Mouse (Mus musculus) liver, embryonic 13.5 days (tissue): Measurements from ENCODE around the gene Slc7a6. TPM values are rescaled to one million over a fixed set of nuclear protein-coding genes. Genes with fewer than 3 reads are reported as not detected.
"Not testable (repeated sequence)": the region's sequence is repeated elsewhere in the genome, so short reads cannot be mapped to it uniquely, and the experiment has no call there.

Experiments used
- ATAC-seq: fragments of 200-750 bp; cut with Nextera tagmentation; 2 replicates; pipeline ENCODE4 v1.8.0; 2017; ENCODE audit warnings: low read depth, mild to moderate bottlenecking, moderate number of reproducible peaks, moderate library complexity
- DNase-seq: peaks from one replicate; pipeline ENCODE4 v3.0.0; 2022
- H3K27ac ChIP-seq: fragments of 300-500 bp; sonication (generic); 2 replicates; pipeline ENCODE4 v1.5.1; 2015; ENCODE audit warnings: moderate library complexity, mild to moderate bottlenecking, inconsistent platforms
- H3K27me3 ChIP-seq: fragments of 300-500 bp; sonication (generic); 2 replicates; pipeline ENCODE4 v1.6.1; 2015; ENCODE audit warnings: mild to moderate bottlenecking, inconsistent platforms
- H3K36me3 ChIP-seq: fragments of 300-500 bp; sonication (generic); 2 replicates; pipeline ENCODE4 v1.6.1; 2015; ENCODE audit warnings: mild to moderate bottlenecking, inconsistent platforms
- H3K4me1 ChIP-seq: fragments of 300-500 bp; sonication (generic); replicated peaks from 2 replicates; pipeline ENCODE4 v1.6.1; 2015; ENCODE audit warnings: inconsistent platforms
- H3K4me2 ChIP-seq: fragments of 300-500 bp; sonication (generic); 2 replicates; pipeline ENCODE4 v1.6.1; 2015; ENCODE audit warnings: inconsistent platforms, mild to moderate bottlenecking, moderate library complexity
- H3K4me3 ChIP-seq: fragments of 300-500 bp; sonication (generic); replicated peaks from 2 replicates; pipeline ENCODE4 v1.5.1; 2015; ENCODE audit warnings: mild to moderate bottlenecking, inconsistent platforms
- H3K9ac ChIP-seq: fragments of 300-500 bp; sonication (generic); 2 replicates; pipeline ENCODE4 v1.6.1; 2015; ENCODE audit warnings: mild to moderate bottlenecking, inconsistent platforms
- H3K9me3 ChIP-seq: fragments of 300-500 bp; sonication (generic); replicated peaks from 2 replicates; pipeline ENCODE4 v1.6.1; 2016; ENCODE audit warnings: inconsistent platforms
- WGBS: fragments of 180-500 bp; shearing (Covaris S2); methylation state at CpG from one replicate; pipeline ENCODE4 v1.1.7; 2015; ENCODE audit not compliant: insufficient replicate concordance; 5-methylcytosine and 5-hydroxymethylcytosine counted together
- polyA plus RNA-seq: library from polyadenylated mRNA; unstranded; fragments of >200 nt; fragmentation: Nextera tagmentation; extraction: Ambion mirVana; gene quantifications from 2 replicates; pipeline ENCODE4 v1.2.1, GENCODE M21; 2015

Gene Slc7a6
- polyA plus RNA-seq, 1 experiment from 2014 or later: 10.5 TPM

DNA sequence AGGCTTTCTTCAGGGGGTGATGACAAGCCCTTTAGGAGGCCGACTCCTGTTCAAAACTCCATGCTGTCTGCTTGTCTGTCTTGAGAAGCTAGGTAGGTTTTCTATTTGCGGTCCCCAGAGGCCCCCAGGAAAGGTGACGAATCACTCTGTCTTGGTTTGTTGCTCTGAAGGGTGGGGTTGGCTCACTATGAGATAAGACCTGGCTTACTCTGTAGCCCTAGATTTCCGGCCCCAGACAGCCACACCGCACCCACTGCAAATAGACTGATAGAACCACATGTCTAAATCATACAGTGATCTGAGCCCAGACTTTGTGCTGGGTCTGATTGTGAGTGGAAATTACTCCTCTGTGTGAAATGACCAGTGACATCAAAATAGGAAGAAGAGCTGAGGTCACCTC lies 23.0 kb downstream of the Slc7a6 start:
- peak; percentile 50 for DNase-seq
- peaks cover 27% of the 10 kb centered on the region for H3K36me3 ChIP-seq

DNA sequence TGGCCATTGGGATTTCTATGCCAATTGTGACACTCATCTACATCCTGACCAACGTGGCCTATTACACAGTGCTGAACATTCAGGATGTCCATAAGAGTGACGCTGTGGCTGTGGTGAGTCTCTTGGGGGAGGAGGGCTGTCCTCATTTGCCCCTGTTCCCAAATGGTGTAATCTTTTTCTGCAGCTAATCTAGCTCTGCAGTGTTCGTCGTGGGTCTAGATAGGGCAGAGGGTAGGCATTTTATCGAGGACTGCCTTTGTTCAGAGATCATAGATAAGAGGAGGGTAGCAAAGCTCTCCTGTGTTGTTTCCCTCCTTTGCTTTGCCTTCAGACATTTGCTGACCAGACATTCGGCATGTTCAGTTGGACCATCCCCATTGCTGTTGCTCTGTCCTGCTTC lies 24.5 kb downstream of the Slc7a6 start:
- peaks cover 31% of the 10 kb centered on the region for H3K36me3 ChIP-seq
- peaks cover 21% of the 10 kb centered on the region for H3K4me1 ChIP-seq
- H3K9ac ChIP-seq: no peak overlapping the region
- H3K4me2 ChIP-seq: no peak overlapping the region
- DNase-seq (no peak), ATAC-seq (no peak)
- no peak overlapping the region for H3K27ac ChIP-seq
- 36% methylated on average over 6 of the region's 6 CpGs for WGBS
- no peak overlapping the region for H3K4me3 ChIP-seq
- H3K27me3 ChIP-seq: 0 out of 2 replicates have a peak, but pooled peaks cover 4% of the 10 kb centered on the region
- H3K9me3 ChIP-seq: no peaks in the 10 kb centered on the region

More for the DNA sequence above, 23.0 kb downstream of the Slc7a6 start:
- no peak overlapping the region for H3K4me2 ChIP-seq
- no peak overlapping the region for H3K9ac ChIP-seq
- H3K9me3 ChIP-seq: no peaks in the 10 kb centered on the region
- WGBS: 16% methylated on average over 5 of the region's 5 CpGs
- H3K27me3 ChIP-seq: 0 out of 2 replicates have a peak, but pooled peaks cover 4% of the 10 kb centered on the region
- no peak overlapping the region for H3K27ac ChIP-seq
- H3K4me3 ChIP-seq: no peak overlapping the region
- H3K4me1 ChIP-seq: peaks cover 29% of the 10 kb centered on the region
- ATAC-seq: peak; percentile 83

DNA sequence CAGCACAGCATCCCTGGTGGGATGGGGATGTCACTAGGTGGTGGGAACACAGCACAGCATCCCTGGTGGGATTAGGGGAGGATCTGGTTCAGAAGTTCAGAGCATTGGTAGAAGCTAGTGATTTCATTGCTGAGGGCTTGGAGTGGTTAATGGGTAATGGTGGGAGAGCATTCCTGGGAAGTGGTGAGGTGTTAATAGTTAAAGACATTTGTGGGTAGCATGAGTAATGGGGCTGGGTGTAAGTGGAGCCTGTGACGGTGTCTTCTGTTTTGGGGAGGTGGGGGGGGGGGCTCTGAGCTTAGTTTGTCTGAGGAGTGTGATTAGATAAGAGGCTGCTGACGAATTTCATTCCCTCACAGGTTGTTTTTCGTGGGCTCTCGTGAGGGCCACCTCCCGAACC lies 25.4 kb downstream of the Slc7a6 start:
- Histone ChIP-seq H3K9ac (no peak overlapping the region), H3K4me1 (peaks cover 15% of the 10 kb centered on the region), H3K9me3 (no peaks in the 10 kb centered on the region), H3K4me2 (no peak overlapping the region), H3K27ac (no peak overlapping the region), H3K27me3 (0 out of 2 replicates have a peak, but pooled peaks cover 4% of the 10 kb centered on the region), H3K36me3 (peaks cover 36% of the 10 kb centered on the region), H3K4me3 (no peak overlapping the region)
- DNase-seq (no peak), ATAC-seq (no peak)
- WGBS: 58% methylated on average over 5 of the region's 5 CpGs

DNA sequence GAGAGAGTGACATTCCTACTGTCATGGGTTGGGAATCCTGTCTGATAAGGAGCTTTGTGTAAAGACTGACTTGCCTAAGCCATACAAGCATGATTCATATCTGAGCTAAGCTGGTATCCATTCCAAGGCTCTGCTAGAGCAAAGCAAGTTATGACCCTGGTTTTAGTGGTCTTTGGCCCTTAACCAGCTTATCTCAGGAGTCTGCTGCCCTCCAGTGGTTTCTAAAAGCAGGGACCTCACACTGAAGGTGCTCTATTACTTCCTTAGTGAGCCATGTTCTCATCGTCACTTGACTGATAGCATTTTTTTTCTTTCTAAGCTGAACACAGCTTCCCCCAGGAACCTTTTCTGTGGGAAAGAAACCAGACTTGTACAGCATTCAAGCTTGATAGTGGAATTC lies 30.1 kb downstream of the Slc7a6 start:
- DNase-seq (no peak), ATAC-seq (no peak)
- H3K27me3 ChIP-seq: no peaks in the 10 kb centered on the region
- WGBS: 11% methylated on average over 1 of the region's 1 CpGs
- no peak overlapping the region for H3K27ac ChIP-seq
- peaks cover 75% of the 10 kb centered on the region for H3K36me3 ChIP-seq
- H3K9me3 ChIP-seq: no peaks in the 10 kb centered on the region
- no peak overlapping the region for H3K4me3 ChIP-seq
- H3K9ac ChIP-seq: no peak overlapping the region
- H3K4me2 ChIP-seq: no peak overlapping the region
- H3K4me1 ChIP-seq: no peaks in the 10 kb centered on the region

DNA sequence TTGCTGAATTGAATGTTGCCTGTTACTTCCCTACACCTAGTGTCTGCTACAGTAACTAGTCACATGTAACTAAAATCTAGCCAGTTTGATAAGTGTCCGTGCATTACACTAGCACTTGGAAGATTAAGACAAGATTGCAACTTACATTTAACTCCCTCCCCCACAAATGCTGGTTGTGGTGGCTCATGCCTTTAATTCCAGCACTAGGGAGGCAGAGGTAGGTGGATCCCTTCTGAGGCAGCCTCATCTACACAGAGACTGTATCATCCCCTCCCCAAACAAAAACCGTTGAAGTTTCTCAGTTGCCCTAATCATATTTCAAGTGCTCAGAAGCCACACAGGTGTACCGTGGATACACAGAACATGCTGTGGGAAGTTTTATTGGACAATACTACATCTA lies 30.9 kb downstream of the Slc7a6 start:
- not testable (repeated sequence) for ATAC-seq, H3K9me3 ChIP-seq, H3K27ac ChIP-seq, H3K4me3 ChIP-seq, DNase-seq, H3K4me2 ChIP-seq, H3K9ac ChIP-seq, H3K4me1 ChIP-seq, H3K27me3 ChIP-seq
- peaks cover 82% of the 10 kb centered on the region for H3K36me3 ChIP-seq
- 75% methylated on average over 3 of the region's 3 CpGs for WGBS

DNA sequence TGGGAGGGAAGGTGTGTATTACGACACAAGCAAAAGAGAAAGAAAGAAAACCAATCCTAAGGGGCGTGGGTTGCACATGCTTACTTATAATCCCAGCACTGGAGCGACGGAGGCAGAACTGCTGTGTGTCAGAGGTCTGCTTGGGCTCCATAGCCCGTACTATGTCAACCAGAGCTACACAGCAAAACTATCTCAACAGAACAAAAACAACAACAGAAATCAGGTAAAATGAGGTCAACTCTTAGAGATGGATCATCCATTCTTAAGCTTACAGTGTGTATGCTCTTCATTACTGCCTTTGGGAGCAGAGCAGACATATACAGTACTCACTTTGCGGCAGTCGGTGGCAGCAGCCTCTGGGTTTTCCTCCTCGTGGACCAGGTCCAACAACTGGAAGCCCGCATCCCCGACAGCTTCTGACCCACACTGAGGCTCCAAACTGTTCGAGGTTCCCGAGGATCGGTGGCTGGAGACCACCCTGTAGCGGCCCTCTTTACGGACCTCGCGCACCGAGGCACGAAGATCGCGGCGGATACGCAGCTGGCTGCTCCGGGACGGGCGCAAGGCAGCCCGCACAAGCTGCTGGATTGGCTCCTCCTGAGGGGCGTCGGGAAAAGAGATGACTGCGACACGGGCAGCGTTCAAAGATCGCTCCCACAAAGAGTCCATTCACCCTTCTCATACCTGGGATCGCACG lies 41.5 kb downstream of the Slc7a6 start:
- Histone ChIP-seq H3K36me3 (peaks cover 47% of the 10 kb centered on the region), H3K9ac (peak overlapping the region; percentile 93), H3K4me3 (peak overlapping the region; percentile 91), H3K4me2 (peak overlapping the region; percentile 89), H3K4me1 (peaks cover 34% of the 10 kb centered on the region), H3K27ac (peak overlapping the region; percentile 92), H3K9me3 (no peaks in the 10 kb centered on the region), H3K27me3 (no peaks in the 10 kb centered on the region)
- DNase-seq (peak; percentile 18), ATAC-seq (peak; percentile 60)
- WGBS: under 1% methylated on average over 35 of the region's 35 CpGs

DNA sequence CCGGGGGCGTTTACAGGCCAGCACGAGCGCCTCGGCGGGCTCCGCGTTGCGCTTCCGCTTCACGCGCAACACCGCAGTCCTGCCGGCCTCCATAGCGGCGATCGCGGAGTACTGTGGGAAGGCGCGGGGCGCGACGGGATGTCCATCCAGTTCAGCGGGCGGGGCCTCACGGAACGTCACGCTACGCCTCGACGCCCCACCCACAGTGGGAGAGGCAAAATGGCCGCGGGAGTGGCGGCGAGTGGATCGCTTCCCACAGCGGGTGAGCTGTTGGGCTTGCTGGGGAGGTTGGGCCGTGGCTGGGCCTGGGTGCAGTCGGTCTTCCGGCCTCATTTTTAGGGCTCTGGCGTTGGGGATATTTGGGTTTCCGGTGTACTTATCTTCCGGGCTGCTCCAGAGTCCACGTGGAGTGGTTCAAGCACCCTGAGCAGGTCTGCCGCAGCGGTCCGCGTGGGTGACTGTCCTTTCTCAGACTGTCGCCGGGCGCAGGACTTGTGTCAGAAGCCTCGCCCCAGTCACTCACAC lies 42.2 kb downstream of the Slc7a6 start, which contains the start of the genes Slc7a6os and Prmt7:
Gene Slc7a6os, minus strand, starts transcription at position 115 of the 525 bp plus-strand sequence.
Gene Prmt7, plus strand, starts transcription at position 116 of the 525 bp plus-strand sequence.
- no peaks in the 10 kb centered on the region for H3K9me3 ChIP-seq
- H3K4me1 ChIP-seq: peaks cover 34% of the 10 kb centered on the region
- ATAC-seq (peak; percentile 97), DNase-seq (peak; percentile 92)
- 0% methylated on average over 52 of the region's 52 CpGs for WGBS
- H3K4me2 ChIP-seq: peak within 1 kb of the TSS; percentile 89
- peaks cover 46% of the 10 kb centered on the region for H3K36me3 ChIP-seq
- peak within 1 kb of the TSS; percentile 93 for H3K9ac ChIP-seq
- peak within 1 kb of the TSS; percentile 92 for H3K27ac ChIP-seq
- H3K27me3 ChIP-seq: no peaks in the 10 kb centered on the region
- H3K4me3 ChIP-seq: peak within 1 kb of the TSS; percentile 91

DNA sequence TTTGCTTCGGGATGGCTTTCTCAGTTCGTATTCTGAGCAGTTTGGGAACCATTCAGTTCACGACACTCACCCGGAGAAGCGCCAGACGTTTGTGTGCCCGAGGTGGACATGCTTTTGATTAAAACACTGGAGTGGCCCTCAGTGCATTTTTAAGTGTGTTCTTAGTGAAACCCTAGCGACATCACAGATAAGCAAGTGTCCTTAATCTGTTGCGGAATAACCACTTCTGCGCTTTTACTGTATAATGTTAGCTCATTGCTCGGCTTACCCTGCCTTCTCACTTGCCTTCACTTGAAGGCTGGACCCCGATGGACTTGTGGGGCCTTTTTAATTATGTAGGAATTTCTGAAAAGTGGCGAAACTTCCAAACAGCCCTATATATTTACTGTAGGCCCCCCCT lies 42.8 kb downstream of the Slc7a6 start:
- Histone ChIP-seq H3K4me3 (peak overlapping the region; percentile 91), H3K36me3 (peaks cover 49% of the 10 kb centered on the region), H3K4me2 (peak overlapping the region; percentile 89), H3K4me1 (peaks cover 34% of the 10 kb centered on the region), H3K27me3 (no peaks in the 10 kb centered on the region), H3K9ac (peak overlapping the region; percentile 93), H3K9me3 (no peaks in the 10 kb centered on the region), H3K27ac (peak overlapping the region; percentile 92)
- DNase-seq: no peak
- no peak for ATAC-seq
- WGBS: 1% methylated on average over 13 of the region's 13 CpGs

DNA sequence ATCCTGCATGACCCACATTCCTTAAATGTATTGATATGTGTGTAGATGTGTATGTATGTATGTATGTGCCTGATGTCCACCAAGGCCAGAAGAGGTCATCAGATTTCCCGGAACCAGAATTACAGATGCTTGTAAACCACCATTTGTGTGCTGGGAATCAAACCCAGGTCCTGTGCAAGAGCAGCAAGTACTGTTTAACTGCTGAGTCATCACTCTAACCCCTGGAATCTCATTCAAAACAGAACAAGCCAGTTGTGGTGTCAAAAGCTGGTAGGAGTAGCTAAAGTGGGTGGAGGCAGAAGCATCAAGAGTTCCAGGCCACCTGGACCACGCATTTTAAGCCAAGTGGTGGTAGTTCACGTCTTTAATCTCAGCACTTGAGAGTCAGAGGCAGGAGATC lies 45.3 kb downstream of the Slc7a6 start:
- Histone ChIP-seq H3K9me3 (no peaks in the 10 kb centered on the region), H3K4me3 (no peak overlapping the region), H3K9ac (no peak overlapping the region), H3K36me3 (peaks cover 56% of the 10 kb centered on the region), H3K4me2 (no peak overlapping the region), H3K4me1 (peaks cover 27% of the 10 kb centered on the region), H3K27me3 (no peaks in the 10 kb centered on the region), H3K27ac (no peak overlapping the region)
- ATAC-seq (no peak), DNase-seq (no peak)
- WGBS: 82% methylated on average over 3 of the region's 3 CpGs

DNA sequence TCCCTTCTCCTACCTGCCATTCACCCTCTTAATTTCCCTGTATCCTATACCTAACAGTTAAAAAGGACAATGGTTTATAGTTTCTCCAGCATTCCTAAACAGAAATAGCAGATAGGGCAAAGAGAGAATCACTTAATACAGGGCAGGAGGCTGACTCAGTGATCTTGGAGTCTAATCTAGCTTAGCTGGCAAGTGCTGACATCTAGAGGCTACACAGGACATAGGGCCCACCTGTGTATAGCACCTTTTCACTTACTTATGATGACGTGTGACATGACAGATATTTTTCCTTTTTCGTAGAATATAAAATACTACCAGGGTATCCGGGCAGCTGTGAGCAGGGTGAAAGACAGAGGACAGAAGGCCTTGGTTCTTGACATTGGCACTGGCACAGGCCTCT lies 51.0 kb downstream of the Slc7a6 start:
- Histone ChIP-seq H3K4me1 (no peaks in the 10 kb centered on the region), H3K36me3 (peaks cover 82% of the 10 kb centered on the region), H3K9ac (no peak overlapping the region), H3K4me3 (no peak overlapping the region), H3K9me3 (no peaks in the 10 kb centered on the region), H3K27ac (no peak overlapping the region), H3K4me2 (no peak overlapping the region), H3K27me3 (no peaks in the 10 kb centered on the region)
- DNase-seq (no peak), ATAC-seq (no peak)
- WGBS: 73% methylated on average over 3 of the region's 3 CpGs

DNA sequence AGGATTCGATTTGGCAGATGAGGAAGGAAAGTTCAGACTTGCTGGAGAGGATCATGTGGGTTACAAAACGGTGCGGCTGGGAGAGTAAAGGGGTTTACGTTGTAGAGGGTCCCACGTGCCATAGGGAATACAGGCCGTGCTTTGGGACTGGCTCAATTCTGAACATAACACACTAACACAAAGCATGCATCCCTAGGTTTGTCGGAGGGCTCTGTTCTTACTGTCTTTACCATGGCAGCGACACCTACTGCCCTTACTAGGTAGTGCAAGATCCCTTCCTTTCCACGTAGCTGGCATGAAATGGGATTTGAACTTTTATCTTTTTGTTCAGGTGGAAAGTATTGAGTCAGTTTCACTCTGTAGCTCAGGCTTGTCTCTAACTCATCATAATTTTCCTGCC lies 57.9 kb downstream of the Slc7a6 start:
- Histone ChIP-seq H3K4me2 (no peak overlapping the region), H3K4me3 (no peak overlapping the region), H3K36me3 (peaks cover 73% of the 10 kb centered on the region), H3K27ac (no peak overlapping the region), H3K27me3 (no peaks in the 10 kb centered on the region), H3K9ac (no peak overlapping the region), H3K4me1 (no peaks in the 10 kb centered on the region), H3K9me3 (no peaks in the 10 kb centered on the region)
- WGBS: 55% methylated on average over 9 of the region's 9 CpGs
- ATAC-seq (no peak), DNase-seq (peak; percentile 23)

DNA sequence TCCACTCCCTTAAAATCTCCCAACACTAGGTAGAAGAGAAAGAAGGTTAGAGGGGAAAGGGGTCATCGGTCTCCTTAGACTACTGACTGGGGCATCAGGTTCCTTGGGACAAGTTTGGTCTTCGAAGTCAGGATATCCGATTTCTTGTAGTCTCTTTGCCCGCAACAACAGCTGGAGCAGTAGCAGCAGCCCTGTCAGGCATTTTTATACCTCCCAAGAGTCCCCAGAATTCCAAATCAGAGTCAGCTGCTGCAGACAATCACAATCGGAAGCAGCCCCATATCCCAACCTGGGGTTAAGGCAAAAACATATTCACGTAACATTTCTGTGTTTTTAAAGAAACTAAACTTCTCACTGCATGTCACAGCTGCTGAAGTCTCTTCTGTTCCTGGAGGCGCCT lies 62.9 kb downstream of the Slc7a6 start:
- no peak overlapping the region for H3K4me2 ChIP-seq
- H3K4me3 ChIP-seq: no peak overlapping the region
- H3K27ac ChIP-seq: no peak overlapping the region
- H3K9me3 ChIP-seq: no peaks in the 10 kb centered on the region
- 84% methylated on average over 7 of the region's 7 CpGs for WGBS
- no peak for DNase-seq
- peaks cover 76% of the 10 kb centered on the region for H3K36me3 ChIP-seq
- no peak overlapping the region for H3K9ac ChIP-seq
- H3K4me1 ChIP-seq: no peaks in the 10 kb centered on the region
- ATAC-seq: no peak
- H3K27me3 ChIP-seq: no peaks in the 10 kb centered on the region
